Mouse (Mus musculus) bone marrow, adult 2 months (tissue): ENCODE measurements around the gene Tmem132a.

Experiments used
- CTCF ChIP-seq: fragments of 200-500 bp; IDR thresholded peaks from 2 replicates; pipeline ENCODE4 v1.5.1; 2011; ENCODE audit warnings: low read length, control low read depth; ENCODE audit not compliant: control insufficient read depth, insufficient read depth
- POLR2A ChIP-seq: fragments of 200-500 bp; IDR thresholded peaks from 2 replicates; pipeline ENCODE4 v1.6.1; 2011; ENCODE audit warnings: low read depth, mild to moderate bottlenecking, control low read depth, low read length, borderline replicate concordance; ENCODE audit not compliant: control insufficient read depth

DNA sequence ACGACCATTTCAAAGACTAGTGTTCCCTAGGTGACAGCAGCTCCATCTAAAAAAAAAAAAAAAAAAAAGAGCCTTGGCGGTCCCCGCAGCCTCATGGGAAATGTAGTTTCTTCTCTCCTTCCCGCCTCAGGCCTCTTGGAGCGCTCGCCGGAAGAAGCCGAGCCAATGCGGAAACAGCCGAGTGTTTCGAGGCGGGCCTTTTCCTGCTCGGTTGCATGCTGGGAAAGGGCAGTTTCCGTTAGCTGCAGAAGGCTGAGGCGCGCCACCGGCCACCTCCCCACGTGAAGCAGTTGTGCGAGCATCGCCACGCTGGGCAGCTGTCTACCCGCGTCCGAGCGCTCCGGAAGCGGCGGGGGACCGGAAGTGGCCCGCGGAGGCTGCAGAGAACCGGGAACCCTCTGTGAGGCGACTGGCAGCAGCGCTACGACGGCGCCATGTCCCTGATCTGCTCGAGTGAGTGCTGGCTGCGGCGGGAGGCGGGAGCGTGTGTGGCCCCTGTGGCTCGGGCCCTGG is 25.3 kb upstream of the Tmem132a start, which contains the start of gene Prpf19:
- TF ChIP-seq POLR2A (peak; percentile 77; the same call in 1 of the 2 replicates), CTCF (no peak)
